Mouse (Mus musculus) hindbrain, postnatal 0 days (tissue): ENCODE data around the gene Casq1. TPM values are rescaled to one million over a fixed set of nuclear protein-coding genes. Genes with fewer than 3 reads are reported as not detected.

Source experiments
- ATAC-seq: fragments of 200-750 bp; cut with Nextera tagmentation; 2 replicates; pipeline ENCODE4 v1.8.0; 2017; ENCODE audit warnings: mild to moderate bottlenecking, moderate TSS enrichment, moderate library complexity
- DNase-seq: peaks from one replicate; pipeline ENCODE4 v3.0.0-alpha.2; 2015; ENCODE audit warnings: low spot score
- H3K27ac ChIP-seq: fragments of 300-500 bp; sonication (generic); 2 replicates; pipeline ENCODE4 v1.5.1; 2014; ENCODE audit warnings: mild to moderate bottlenecking
- H3K27me3 ChIP-seq: fragments of 300-500 bp; sonication (generic); 2 replicates; pipeline ENCODE4 v1.6.1; 2014; ENCODE audit warnings: low read length, mixed read lengths; ENCODE audit not compliant: insufficient read depth
- H3K36me3 ChIP-seq: fragments of 300-500 bp; sonication (generic); 2 replicates; pipeline ENCODE4 v1.6.1; 2014; ENCODE audit warnings: low read length, mixed read lengths; ENCODE audit not compliant: insufficient read depth
- H3K4me1 ChIP-seq: fragments of 300-500 bp; sonication (generic); 2 replicates; pipeline ENCODE4 v1.6.1; 2014; ENCODE audit warnings: antibody characterized with exemption, low read length, mixed read lengths; ENCODE audit not compliant: insufficient read depth
- H3K4me2 ChIP-seq: fragments of 300-500 bp; sonication (generic); 2 replicates; pipeline ENCODE4 v1.6.1; 2014; ENCODE audit warnings: low read depth, mild to moderate bottlenecking, low read length, moderate library complexity, mixed read lengths
- H3K4me3 ChIP-seq: fragments of 300-500 bp; sonication (generic); 2 replicates; pipeline ENCODE4 v1.5.1; 2014; ENCODE audit warnings: low read length
- H3K9ac ChIP-seq: fragments of 300-500 bp; sonication (generic); replicated peaks from 2 replicates; pipeline ENCODE4 v1.6.1; 2014; ENCODE audit warnings: mild to moderate bottlenecking, low read length, moderate library complexity, mixed read lengths
- H3K9me3 ChIP-seq: fragments of 300-500 bp; sonication (generic); 2 replicates; pipeline ENCODE4 v1.6.1; 2016; ENCODE audit warnings: low read length, mixed read lengths
- CTCF ChIP-seq: IDR thresholded peaks from 2 replicates; pipeline ENCODE4 v1.5.1; 2016; ENCODE audit warnings: antibody characterized with exemption, control low read depth, low read depth
- WGBS: fragments of 180-500 bp; shearing (Covaris S2); extraction: QIAGEN DNeasy Blood & Tissue Kit; methylation state at CpG from one replicate; pipeline ENCODE4 v1.1.7; 2014; 5-methylcytosine and 5-hydroxymethylcytosine counted together
- polyA plus RNA-seq: library from polyadenylated mRNA; unstranded; fragments of >200 nt; fragmentation: Nextera tagmentation; extraction: Ambion mirVana; gene quantifications from 2 replicates; pipeline ENCODE4 v1.2.1, GENCODE M21; 2015
- total RNA-seq: library from RNA; depleted of rRNA; stranded (reverse); fragments of >200 nt; gene quantifications from 2 replicates; pipeline ENCODE4 v1.2.3, GENCODE M21; 2014; rRNA removed

The Casq1 gene
- total and polyA plus RNA-seq, 2 experiments from 2014 or later, result 0.78 to 1.7 TPM

DNA sequence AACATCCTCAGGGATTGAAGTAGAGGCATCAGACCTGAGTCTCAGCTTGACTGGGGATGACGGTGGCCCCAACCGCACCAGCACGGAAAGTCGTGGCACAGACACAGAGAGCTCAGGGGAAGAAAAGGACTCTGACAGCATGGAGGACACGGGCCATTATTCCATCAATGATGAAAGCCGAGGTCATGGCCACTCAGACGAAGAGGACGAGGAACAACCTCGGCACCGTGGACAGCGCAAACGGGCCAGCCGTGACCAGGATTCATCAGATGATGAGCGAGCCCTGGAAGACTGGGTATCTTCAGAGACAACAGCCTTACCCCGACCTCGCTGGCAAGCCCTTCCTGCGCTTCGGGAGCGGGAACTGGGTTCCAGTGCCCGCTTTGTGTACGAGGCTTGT is 47.3 kb downstream of the Casq1 start:
- Histone ChIP-seq H3K9ac (no peak overlapping the region), H3K36me3 (peaks cover 63% of the 10 kb centered on the region), H3K4me2 (no peak overlapping the region), H3K9me3 (no peaks in the 10 kb centered on the region), H3K27me3 (no peaks in the 10 kb centered on the region), H3K4me1 (no peaks in the 10 kb centered on the region), H3K4me3 (no peak overlapping the region), H3K27ac (no peak overlapping the region)
- TF ChIP-seq CTCF, result no peak
- DNase-seq, result no peak
- 81% methylated on average over 21 of the region's 21 CpGs for WGBS
- ATAC-seq, result no peak

DNA sequence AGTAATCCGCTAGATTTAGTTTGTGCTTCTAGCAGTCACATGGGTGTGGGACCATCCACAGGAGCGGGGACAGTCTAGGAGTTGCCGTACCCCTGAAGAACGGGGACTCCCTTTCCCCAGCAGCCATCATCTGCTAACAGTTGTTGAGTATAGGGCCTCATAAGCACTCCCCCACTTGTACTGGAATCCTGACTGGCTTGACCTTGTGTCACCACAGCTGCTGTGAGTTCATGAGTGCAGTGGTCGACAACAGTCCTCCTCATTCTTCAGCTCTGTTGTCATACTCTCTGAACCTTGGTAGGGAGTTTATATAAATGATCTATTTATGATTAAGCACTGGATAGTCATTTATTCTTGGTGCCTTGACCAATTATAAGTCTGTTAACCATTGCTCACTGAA is 49.9 kb downstream of the Casq1 start:
- Histone ChIP-seq H3K36me3 (peaks cover 66% of the 10 kb centered on the region), H3K27ac (no peak overlapping the region), H3K27me3 (no peaks in the 10 kb centered on the region), H3K9ac (no peak overlapping the region), H3K4me2 (no peak overlapping the region), H3K9me3 (no peaks in the 10 kb centered on the region), H3K4me1 (no peaks in the 10 kb centered on the region), H3K4me3 (no peak overlapping the region)
- 95% methylated on average over 5 of the region's 5 CpGs for WGBS
- TF ChIP-seq CTCF, result no peak
- DNase-seq (no peak), ATAC-seq (no peak)

DNA sequence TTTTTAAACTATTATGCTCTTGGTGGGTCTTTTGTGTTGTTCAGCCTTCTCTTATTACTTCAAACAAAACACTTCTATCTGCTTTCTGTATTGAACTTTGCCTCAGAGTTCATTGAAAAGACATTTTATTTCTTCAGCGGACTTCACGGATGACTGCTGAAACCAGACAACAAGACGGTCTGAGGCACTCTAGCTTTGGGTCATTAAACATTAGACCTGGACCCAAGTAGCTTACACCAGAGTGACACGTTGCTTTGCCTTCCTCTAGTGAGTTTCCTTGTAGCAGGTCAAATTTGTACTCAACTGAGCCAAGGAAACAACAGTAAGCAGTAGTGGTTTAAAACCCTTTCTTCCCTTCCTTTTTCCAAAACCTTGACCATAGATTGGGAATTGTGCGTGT is 51.8 kb downstream of the Casq1 start:
- Histone ChIP-seq H3K4me3 (no peak overlapping the region), H3K9me3 (no peaks in the 10 kb centered on the region), H3K9ac (no peak overlapping the region), H3K27me3 (no peaks in the 10 kb centered on the region), H3K36me3 (peaks cover 50% of the 10 kb centered on the region), H3K27ac (no peak overlapping the region), H3K4me1 (no peaks in the 10 kb centered on the region), H3K4me2 (no peak overlapping the region)
- TF ChIP-seq CTCF, result no peak
- DNase-seq, result no peak
- WGBS, result 74% methylated on average over 5 of the region's 5 CpGs
- ATAC-seq, result no peak

DNA sequence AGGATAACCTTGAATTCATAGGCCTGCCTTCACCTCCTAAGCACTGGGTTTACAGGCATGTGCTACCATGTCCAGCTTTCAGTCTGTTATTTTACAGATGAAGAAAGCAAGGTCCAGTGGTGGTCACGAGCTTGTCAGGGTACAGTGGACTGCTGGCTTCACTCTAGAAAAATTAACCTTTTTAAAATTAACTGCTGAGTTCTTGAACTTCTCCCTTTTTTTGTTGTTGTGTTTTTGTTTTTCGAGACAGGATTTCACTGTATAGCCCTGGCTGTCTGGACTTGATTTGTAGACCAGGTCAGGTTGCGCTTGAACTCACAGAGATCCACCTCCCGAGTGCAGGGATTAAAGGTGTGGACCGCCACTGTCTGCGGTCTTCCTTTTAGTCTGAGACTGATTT is 56.7 kb downstream of the Casq1 start:
- Histone ChIP-seq H3K4me2 (no peak overlapping the region), H3K4me1 (no peaks in the 10 kb centered on the region), H3K9me3 (no peaks in the 10 kb centered on the region), H3K27me3 (no peaks in the 10 kb centered on the region), H3K4me3 (no peak overlapping the region), H3K36me3 (peaks cover 19% of the 10 kb centered on the region), H3K27ac (no peak overlapping the region), H3K9ac (no peak overlapping the region)
- ATAC-seq (no peak), DNase-seq (no peak)
- 92% methylated on average over 6 of the region's 6 CpGs for WGBS
- TF ChIP-seq CTCF, result no peak

- Histone ChIP-seq H3K27ac (no peak overlapping the region), H3K27me3 (no peaks in the 10 kb centered on the region), H3K9me3 (no peaks in the 10 kb centered on the region), H3K4me2 (no peak overlapping the region), H3K9ac (no peak overlapping the region), H3K4me1 (no peaks in the 10 kb centered on the region), H3K4me3 (no peak overlapping the region), H3K36me3 (peaks cover 11% of the 10 kb centered on the region)
- peak; percentile 68 for DNase-seq
- ATAC-seq, result peak; percentile 66; the same call in 1 of the 2 replicates
- peak; percentile 75 for TF ChIP-seq CTCF
- 95% methylated on average over 1 of the region's 1 CpGs for WGBS
These were observed 57.7 kb downstream of the Casq1 start for GRCm38 (mm10) chr1:172162009-172162408.

GRCm38 (mm10) chr1:172160508-172160907 is 59.2 kb downstream of the Casq1 start:
- no peak for ATAC-seq
- H3K36me3 ChIP-seq, result no peaks in the 10 kb centered on the region
- no peaks in the 10 kb centered on the region for H3K27me3 ChIP-seq
- H3K9ac ChIP-seq, result no peak overlapping the region
- H3K4me3 ChIP-seq, result no peak overlapping the region
- H3K27ac ChIP-seq, result no peak overlapping the region
- no peak for TF ChIP-seq CTCF
- no peak for DNase-seq
- no peak overlapping the region for H3K4me2 ChIP-seq
- H3K4me1 ChIP-seq, result no peaks in the 10 kb centered on the region
- H3K9me3 ChIP-seq, result no peaks in the 10 kb centered on the region

- no peak overlapping the region for H3K9ac ChIP-seq
- no peaks in the 10 kb centered on the region for H3K9me3 ChIP-seq
- H3K36me3 ChIP-seq, result no peaks in the 10 kb centered on the region
- DNase-seq, result no peak
- no peak for ATAC-seq
- no peak for TF ChIP-seq CTCF
- H3K27me3 ChIP-seq, result no peaks in the 10 kb centered on the region
- no peak overlapping the region for H3K4me2 ChIP-seq
- 69% methylated on average over 4 of the region's 4 CpGs for WGBS
- no peak overlapping the region for H3K27ac ChIP-seq
- no peaks in the 10 kb centered on the region for H3K4me1 ChIP-seq
- H3K4me3 ChIP-seq, result no peak overlapping the region
These were observed 59.7 kb downstream of the Casq1 start for GRCm38 (mm10) chr1:172159970-172160369.

Other genes with a start within 250 kb of the Casq1 start
- 86.6 and 117 TPM in 2 replicates for gene Vangl2, start 191.4 kb downstream of the Casq1 start, total RNA-seq
- 33.0 and 36.5 TPM in 2 replicates for gene Vangl2, start 191.4 kb downstream of the Casq1 start, polyA plus RNA-seq
- gene Nhlh1, start 162.3 kb downstream of the Casq1 start, total RNA-seq, result 13.3 and 17.3 TPM in 2 replicates
- 2.3 and 2.4 TPM in 2 replicates for gene Nhlh1, start 162.3 kb downstream of the Casq1 start, polyA plus RNA-seq
- gene Copa, start 137.3 kb downstream of the Casq1 start, total RNA-seq, result 189 and 191 TPM in 2 replicates
- gene Copa, start 137.3 kb downstream of the Casq1 start, polyA plus RNA-seq, result 136 and 142 TPM in 2 replicates
- gene Ncstn, start 137.1 kb downstream of the Casq1 start, total RNA-seq, result 77.5 and 86.9 TPM in 2 replicates
- gene Ncstn, start 137.1 kb downstream of the Casq1 start, polyA plus RNA-seq, result 95.0 and 101 TPM in 2 replicates
- gene Pex19, start 93.1 kb downstream of the Casq1 start, total RNA-seq, result 185 and 203 TPM in 2 replicates
- gene Pex19, start 93.1 kb downstream of the Casq1 start, polyA plus RNA-seq, result 140 and 144 TPM in 2 replicates
- gene Dcaf8, start 71.8 kb downstream of the Casq1 start, total RNA-seq, result 67.1 and 73.0 TPM in 2 replicates
- 73.1 and 79.1 TPM in 2 replicates for gene Dcaf8, start 71.8 kb downstream of the Casq1 start, polyA plus RNA-seq
- gene Pea15a, start 13.1 kb downstream of the Casq1 start, total RNA-seq, result 289 and 309 TPM in 2 replicates
- 503 and 511 TPM in 2 replicates for gene Pea15a, start 13.1 kb downstream of the Casq1 start, polyA plus RNA-seq
- gene Atp1a4, start 38.5 kb upstream of the Casq1 start, total RNA-seq, result 0.10 TPM in 1 of 2 replicates, not detected in the other
- 0.05 TPM in 1 of 2 replicates, not detected in the other for gene Atp1a4, start 38.5 kb upstream of the Casq1 start, polyA plus RNA-seq
- gene Igsf8, start 41.8 kb upstream of the Casq1 start, total RNA-seq, result 136 and 150 TPM in 2 replicates
- gene Igsf8, start 41.8 kb upstream of the Casq1 start, polyA plus RNA-seq, result 90.2 and 90.8 TPM in 2 replicates
- gene Atp1a2, start 78.2 kb upstream of the Casq1 start, total RNA-seq, result 546 and 572 TPM in 2 replicates
- gene Atp1a2, start 78.2 kb upstream of the Casq1 start, polyA plus RNA-seq, result 119 and 123 TPM in 2 replicates
- gene Kcnj9, start 109.5 kb upstream of the Casq1 start, total RNA-seq, result 8.0 and 9.8 TPM in 2 replicates
- 3.6 and 4.2 TPM in 2 replicates for gene Kcnj9, start 109.5 kb upstream of the Casq1 start, polyA plus RNA-seq
- gene Kcnj10, start 121.3 kb upstream of the Casq1 start, total RNA-seq, result 8.6 and 10.0 TPM in 2 replicates
- 5.4 and 5.6 TPM in 2 replicates for gene Kcnj10, start 121.3 kb upstream of the Casq1 start, polyA plus RNA-seq
- 12.2 and 14.7 TPM in 2 replicates for gene Pigm, start 156.7 kb upstream of the Casq1 start, total RNA-seq
- gene Pigm, start 156.7 kb upstream of the Casq1 start, polyA plus RNA-seq, result 2.7 and 3.0 TPM in 2 replicates